Mouse (Mus musculus) megakaryocyte, embryonic 14.5 days (primary cell): ENCODE measurements around the gene Rims4.

Experiments used
- FLI1 ChIP-seq: IDR thresholded peaks from 2 replicates; pipeline ENCODE4 v1.6.1; 2012; ENCODE audit warnings: low read length, inconsistent platforms, mixed read lengths
- GATA1 ChIP-seq: IDR thresholded peaks from 3 replicates; pipeline ENCODE4 v1.6.1; 2012; ENCODE audit warnings: mixed read lengths, low read length, inconsistent platforms, borderline replicate concordance

- TF ChIP-seq GATA1, result no peak
- no peak for TF ChIP-seq FLI1
Measured at GRCm38 (mm10) chr2:163831163-163831562, 87.3 kb downstream of the Rims4 start.
